Mouse (Mus musculus) erythroblast, embryonic 14.5 days (primary cell): ENCODE measurements around the gene Tmem199. TPM values are rescaled to one million over a fixed set of nuclear protein-coding genes. Genes with fewer than 3 reads are reported as not detected.

Experiments used
- H3K27me3 ChIP-seq: 2 replicates; pipeline ENCODE4 v1.6.1; 2012; ENCODE audit warnings: inconsistent platforms; ENCODE audit not compliant: control insufficient read depth
- H3K36me3 ChIP-seq: 2 replicates; pipeline ENCODE4 v1.6.1; 2012; ENCODE audit warnings: mild to moderate bottlenecking, inconsistent platforms; ENCODE audit not compliant: control insufficient read depth
- H3K4me1 ChIP-seq: 2 replicates; pipeline ENCODE4 v1.6.1; 2012; ENCODE audit warnings: inconsistent platforms; ENCODE audit not compliant: control insufficient read depth
- H3K4me3 ChIP-seq: replicated peaks from 2 replicates; pipeline ENCODE3; 2012; ENCODE audit warnings: moderate library complexity, mild to moderate bottlenecking, inconsistent platforms
- H3K9me3 ChIP-seq: 2 replicates; pipeline ENCODE4 v1.6.1; 2012; ENCODE audit warnings: low read length, inconsistent platforms, mixed read lengths; ENCODE audit not compliant: control insufficient read depth
- GATA1 ChIP-seq: IDR thresholded peaks from 2 replicates; pipeline ENCODE4 v1.6.1; 2012; ENCODE audit warnings: low read length, inconsistent platforms, mixed read lengths
- TAL1 ChIP-seq: IDR thresholded peaks from 3 replicates; pipeline ENCODE4 v1.6.1; 2012; ENCODE audit warnings: low read length, inconsistent platforms, mixed read lengths
- polyA plus RNA-seq: library from polyadenylated mRNA; stranded (reverse); fragments of >175 nt; gene quantifications from 2 replicates; pipeline ENCODE4 v1.2.3, GENCODE M21; 2012

Tmem199 gene
- polyA plus RNA-seq: 0.55 TPM in 2 replicates

- Histone ChIP-seq H3K4me1 (peaks cover 30% of the 10 kb centered on the region), H3K9me3 (no peaks in the 10 kb centered on the region), H3K4me3 (peak within 1 kb of the TSS; percentile 72), H3K27me3 (no peaks in the 10 kb centered on the region), H3K36me3 (peaks cover 48% of the 10 kb centered on the region)
- TF ChIP-seq GATA1: no peak
- TF ChIP-seq TAL1: no peak
Observed at GRCm38 (mm10) chr11:78512025-78512957, at the start of gene Tmem199, which contains the start of gene Poldip2. Gene Tmem199, minus strand, starts transcription at chr11:78512172. Gene Poldip2, plus strand, starts transcription at chr11:78512193.

- Histone ChIP-seq H3K36me3 (no peaks in the 10 kb centered on the region), H3K9me3 (no peaks in the 10 kb centered on the region), H3K4me1 (peaks cover 5% of the 10 kb centered on the region), H3K4me3 (no peak overlapping the region), H3K27me3 (no peaks in the 10 kb centered on the region)
- TF ChIP-seq TAL1 (no peak), GATA1 (no peak)
Observed at GRCm38 (mm10) chr11:78560447-78560846, 48.5 kb upstream of the Tmem199 start.

GRCm38 (mm10) chr11:78557241-78557640 is 45.3 kb upstream of the Tmem199 start:
- H3K4me3 ChIP-seq: no peak overlapping the region
- H3K4me1 ChIP-seq: peaks cover 9% of the 10 kb centered on the region
- H3K9me3 ChIP-seq: peaks cover 5% of the 10 kb centered on the region; the same call in 1 of the 2 replicates
- no peaks in the 10 kb centered on the region for H3K36me3 ChIP-seq
- TF ChIP-seq GATA1: no peak
- no peak for TF ChIP-seq TAL1
- no peaks in the 10 kb centered on the region for H3K27me3 ChIP-seq

GRCm38 (mm10) chr11:78556070-78556469 is 44.1 kb upstream of the Tmem199 start:
- TF ChIP-seq TAL1: no peak
- no peak overlapping the region for H3K4me3 ChIP-seq
- H3K9me3 ChIP-seq: peaks cover 5% of the 10 kb centered on the region; the same call in 1 of the 2 replicates
- H3K36me3 ChIP-seq: no peaks in the 10 kb centered on the region
- H3K4me1 ChIP-seq: peaks cover 13% of the 10 kb centered on the region
- no peaks in the 10 kb centered on the region for H3K27me3 ChIP-seq

GRCm38 (mm10) chr11:78555623-78556022 is 43.7 kb upstream of the Tmem199 start:
- H3K9me3 ChIP-seq: peaks cover 5% of the 10 kb centered on the region; the same call in 1 of the 2 replicates
- H3K27me3 ChIP-seq: no peaks in the 10 kb centered on the region
- no peak for TF ChIP-seq GATA1
- no peak for TF ChIP-seq TAL1
- H3K4me3 ChIP-seq: no peak overlapping the region
- peaks cover 17% of the 10 kb centered on the region for H3K4me1 ChIP-seq
- no peaks in the 10 kb centered on the region for H3K36me3 ChIP-seq

GRCm38 (mm10) chr11:78551059-78551398 is 39.1 kb upstream of the Tmem199 start:
- H3K27me3 ChIP-seq: no peaks in the 10 kb centered on the region
- H3K4me3 ChIP-seq: peak overlapping the region; percentile 90
- H3K4me1 ChIP-seq: peaks cover 42% of the 10 kb centered on the region

GRCm38 (mm10) chr11:78550168-78551058 is 38.4 kb upstream of the Tmem199 start, which contains the start of gene Tmem97:
Gene Tmem97, minus strand, starts transcription at chr11:78550777.
- Histone ChIP-seq H3K4me1 (peaks cover 40% of the 10 kb centered on the region), H3K9me3 (peaks cover 5% of the 10 kb centered on the region; the same call in 1 of the 2 replicates), H3K27me3 (no peaks in the 10 kb centered on the region), H3K36me3 (peaks cover 7% of the 10 kb centered on the region), H3K4me3 (peak within 1 kb of the TSS; percentile 90)
- TF ChIP-seq GATA1 (no peak), TAL1 (no peak)

More at GRCm38 (mm10) chr11:78551059-78551398, 39.1 kb upstream of the Tmem199 start:
- H3K36me3 ChIP-seq: peaks cover 3% of the 10 kb centered on the region; the same call in 1 of the 2 replicates
- TF ChIP-seq TAL1: no peak
- no peak for TF ChIP-seq GATA1
- H3K9me3 ChIP-seq: peaks cover 5% of the 10 kb centered on the region; the same call in 1 of the 2 replicates

- peaks cover 42% of the 10 kb centered on the region for H3K4me1 ChIP-seq
- H3K27me3 ChIP-seq: no peaks in the 10 kb centered on the region
- peaks cover 13% of the 10 kb centered on the region for H3K36me3 ChIP-seq
- H3K4me3 ChIP-seq: peak overlapping the region; percentile 90
- peaks cover 5% of the 10 kb centered on the region; the same call in 1 of the 2 replicates for H3K9me3 ChIP-seq
- TF ChIP-seq TAL1: no peak
- no peak for TF ChIP-seq GATA1
Observed at GRCm38 (mm10) chr11:78549491-78549987, 37.6 kb upstream of the Tmem199 start.
